Mouse (Mus musculus): Measurements from ENCODE around the gene Poll.

Gene Poll

DNA sequence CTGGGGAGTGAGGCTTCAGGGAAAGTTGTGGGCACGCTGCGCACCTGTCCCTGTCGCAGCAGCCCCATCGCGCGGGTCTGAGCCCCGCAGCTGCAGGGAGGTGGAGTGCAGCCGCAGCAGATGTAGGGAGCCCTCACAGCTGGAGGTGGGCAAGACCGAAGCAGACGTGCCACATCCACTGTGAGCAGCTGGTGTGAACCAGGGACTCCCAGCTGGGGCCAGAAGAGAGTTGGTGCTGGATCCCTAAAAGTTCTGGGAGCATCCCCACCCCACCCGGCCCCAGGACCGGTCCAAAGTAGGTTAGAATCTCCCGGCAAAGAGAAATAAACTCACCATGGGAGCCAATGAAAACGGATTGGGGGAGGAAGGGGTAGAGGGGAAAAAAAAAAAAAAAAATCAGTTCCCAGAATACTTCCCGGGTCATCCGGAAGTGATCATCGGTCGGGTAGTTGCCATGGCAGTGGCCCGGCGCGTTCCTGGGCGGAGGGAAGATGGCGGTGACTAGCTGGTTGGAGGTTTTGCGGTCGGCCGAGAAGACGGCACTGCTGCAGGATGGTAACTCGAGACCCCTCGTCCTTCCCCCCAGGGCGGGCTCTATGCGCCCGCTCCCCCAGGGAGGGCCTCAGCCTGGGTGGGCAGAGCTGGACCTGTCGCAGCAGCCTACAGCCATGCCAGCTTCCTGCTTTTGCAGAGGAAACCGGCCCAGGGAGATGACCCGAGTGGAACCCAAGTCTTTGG is at the start of gene Poll, which contains the start of gene Gm17018:
Poll (minus strand) TSS at position 379 of the 738 bp plus-strand sequence.
Gm17018 (plus strand) TSS at position 463 of the 738 bp plus-strand sequence.
- DNase-seq: peak; percentile 88 to 93

DNA sequence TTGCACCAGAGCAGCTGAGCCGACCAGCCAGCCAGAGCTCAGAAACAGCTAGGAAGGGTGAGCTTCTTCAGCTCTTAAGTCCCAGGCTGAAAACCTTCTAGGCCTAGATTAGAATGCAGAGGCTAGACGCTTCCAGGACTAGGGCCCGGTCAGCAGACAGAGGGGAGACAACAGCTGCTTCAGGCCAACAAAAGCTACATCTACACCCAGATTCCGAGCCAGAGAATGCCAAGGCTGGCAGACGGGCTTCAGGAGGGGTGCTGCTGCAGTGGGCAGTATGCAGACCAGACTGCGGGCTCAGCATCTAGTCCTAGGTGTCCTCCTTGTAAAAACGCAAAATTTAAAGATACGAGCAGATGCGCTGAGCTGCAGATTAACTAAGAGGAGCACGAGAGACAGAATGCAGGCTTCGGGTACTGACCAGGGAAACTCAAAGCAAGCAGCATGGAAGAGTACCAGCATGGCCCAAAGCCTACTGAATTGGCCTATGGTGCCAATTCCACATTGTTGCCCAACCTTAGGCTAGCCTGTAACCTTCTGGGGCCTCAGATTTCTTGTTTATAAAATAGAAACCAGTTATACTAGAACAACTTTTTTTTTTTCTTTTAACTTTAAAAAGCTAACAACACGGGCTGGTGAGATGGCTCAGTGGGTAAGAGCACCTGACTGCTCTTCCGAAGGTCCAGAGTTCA is 48.5 kb upstream of the Poll start:
- no peak for DNase-seq

DNA sequence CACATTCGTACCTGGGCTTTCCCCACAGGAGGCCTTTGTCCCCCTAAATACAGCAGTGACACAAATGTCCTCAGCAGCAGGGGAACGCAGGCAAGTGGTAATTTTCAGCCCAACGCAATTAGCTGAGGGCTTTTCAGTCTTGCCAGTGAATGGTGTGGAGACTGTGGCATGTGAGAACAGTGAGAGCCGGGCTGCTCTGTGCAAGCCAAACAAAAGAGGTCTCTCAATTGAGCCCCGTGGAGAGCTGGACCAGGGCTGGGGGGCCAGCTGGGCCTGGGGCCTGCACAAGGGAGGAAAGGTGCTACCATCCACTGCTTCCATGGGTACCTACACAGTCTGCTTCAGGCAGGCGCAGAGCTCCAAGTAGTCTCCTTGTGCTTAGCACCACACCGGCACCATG is 47.1 kb upstream of the Poll start:
- DNase-seq: no peak

DNA sequence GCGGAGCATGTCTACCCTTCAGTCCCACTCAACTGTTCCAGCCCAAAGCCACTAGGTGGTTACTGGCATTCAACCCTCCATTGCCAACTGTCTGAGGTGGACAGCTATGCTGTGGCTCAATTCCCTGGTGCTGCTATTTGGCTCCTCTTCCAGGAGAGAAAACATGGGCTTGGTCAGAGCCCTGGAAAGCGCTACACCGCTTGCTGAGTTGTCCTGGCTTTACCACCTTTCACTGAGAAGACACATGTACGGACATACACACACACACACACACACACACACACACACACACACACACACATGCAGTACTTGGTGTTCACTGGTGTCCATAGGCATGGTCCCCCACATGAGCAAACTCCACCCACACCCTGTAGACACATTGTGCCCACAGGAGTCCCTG is 46.4 kb upstream of the Poll start:
- no peak for DNase-seq

DNA sequence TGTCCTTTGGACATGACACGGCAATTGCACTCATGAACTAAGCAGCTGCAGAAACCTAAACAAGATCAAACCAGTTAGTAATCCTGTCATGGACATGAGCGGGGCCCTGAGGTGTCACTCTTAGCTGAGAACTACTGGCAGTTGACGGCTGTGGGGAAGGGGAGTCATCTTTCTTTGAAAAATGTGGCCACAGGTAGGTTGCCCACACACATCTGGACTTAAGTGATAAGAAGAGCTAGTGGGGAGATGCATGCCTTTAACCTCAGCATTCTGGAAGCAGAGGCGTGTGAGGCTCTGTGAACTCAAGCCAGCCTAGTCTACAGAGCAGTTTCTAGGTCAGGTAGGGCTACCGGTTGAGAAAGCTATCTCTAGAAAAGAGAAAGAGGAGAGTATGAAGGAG is 42.3 kb upstream of the Poll start:
- DNase-seq: no peak

DNA sequence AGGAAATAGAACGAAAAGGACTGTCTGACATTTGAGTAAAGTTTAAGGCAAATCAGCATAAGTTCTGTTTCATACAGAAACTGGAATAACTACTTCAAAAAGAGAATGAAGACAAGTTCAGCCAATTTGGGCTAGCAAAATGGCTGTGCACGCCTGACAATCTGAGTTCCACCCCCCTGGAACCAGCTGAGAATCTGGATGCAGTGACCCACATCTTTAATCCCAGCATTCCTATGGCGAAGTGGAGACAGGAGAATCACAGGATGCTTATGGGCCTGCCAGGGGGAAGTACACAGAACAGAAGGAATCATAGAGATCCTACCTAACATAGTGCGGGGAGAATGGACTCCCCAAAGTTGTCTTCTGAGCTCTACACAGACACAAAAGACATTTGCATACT is 36.8 kb upstream of the Poll start:
- DNase-seq: no peak

DNA sequence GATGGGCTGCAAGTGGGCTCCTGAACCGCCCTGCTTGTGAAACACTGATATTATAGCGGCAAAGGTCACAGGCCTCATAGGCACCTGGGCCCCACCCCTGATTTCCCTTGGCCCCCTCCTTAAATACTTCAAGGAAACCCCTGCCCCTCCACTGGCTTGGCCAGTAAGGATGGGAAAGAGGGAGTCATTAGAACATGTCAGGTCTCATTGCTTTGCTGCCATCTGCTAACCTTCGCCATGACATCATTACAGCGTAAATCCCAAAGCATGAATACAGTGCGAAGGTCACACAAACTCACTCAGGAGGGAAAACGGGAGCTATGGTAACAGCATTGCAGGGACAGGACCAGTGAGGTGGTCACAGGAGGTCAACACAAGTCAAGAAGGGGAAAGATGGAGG is 36.1 kb upstream of the Poll start:
- DNase-seq: no peak

DNA sequence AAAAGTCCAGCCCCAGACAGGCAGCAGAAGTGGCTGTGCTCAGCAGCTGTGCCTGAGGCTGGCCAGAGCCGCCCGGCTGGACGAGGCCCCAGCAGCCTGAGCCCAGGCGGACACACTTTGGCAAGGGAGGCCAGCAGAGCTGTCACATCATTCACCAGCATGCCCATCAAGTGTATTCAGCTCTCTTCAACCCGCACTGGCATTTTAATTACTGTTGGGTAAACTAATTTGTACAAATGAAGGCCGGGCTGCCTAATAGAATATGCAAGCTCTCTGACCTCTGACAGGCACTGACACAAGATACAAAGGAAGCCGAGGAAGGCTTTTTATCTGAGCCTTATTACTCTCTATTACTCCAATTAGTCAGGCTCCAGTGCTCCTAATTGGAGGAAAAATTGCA is 35.7 kb upstream of the Poll start:
- DNase-seq: no peak

DNA sequence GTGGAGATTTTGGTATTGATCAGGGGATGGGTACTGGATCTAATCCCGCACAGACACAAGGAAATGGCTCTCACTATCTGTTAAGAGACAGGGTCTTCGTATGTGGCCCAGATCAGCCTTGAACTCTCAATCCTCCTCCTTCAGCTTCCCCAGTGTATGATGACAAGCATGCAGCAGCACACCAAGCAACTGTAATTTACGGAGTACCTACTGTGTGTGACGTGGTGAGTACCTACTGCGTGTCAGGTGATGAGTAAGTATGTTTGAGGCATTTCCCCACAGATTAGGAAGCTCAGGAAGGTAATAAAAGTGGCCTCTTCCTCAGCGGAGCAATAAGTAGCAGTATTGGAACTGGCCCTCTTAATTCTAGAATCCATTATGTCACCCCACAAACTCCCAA is 35.1 kb upstream of the Poll start:
- no peak for DNase-seq

DNA sequence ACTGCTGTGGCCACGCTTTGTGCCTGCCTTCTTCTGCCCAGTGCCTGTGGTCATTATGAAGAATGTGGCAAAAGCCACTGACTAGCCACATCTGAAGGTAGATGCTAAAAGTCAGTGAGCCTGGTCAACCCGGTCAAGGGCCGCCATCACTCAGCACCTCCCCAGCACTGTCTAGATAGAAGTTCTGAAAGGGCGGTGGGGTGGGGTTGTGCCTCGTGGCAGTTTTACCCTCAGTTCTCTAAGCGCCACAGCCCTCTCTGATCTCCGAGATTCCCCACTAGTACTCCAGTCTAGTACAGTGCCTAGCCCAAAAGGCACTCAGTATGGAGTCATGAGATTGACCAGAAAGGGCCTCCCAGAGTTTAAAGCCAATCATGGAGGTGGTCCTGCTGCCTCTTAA is 33.7 kb upstream of the Poll start:
- no peak for DNase-seq

DNA sequence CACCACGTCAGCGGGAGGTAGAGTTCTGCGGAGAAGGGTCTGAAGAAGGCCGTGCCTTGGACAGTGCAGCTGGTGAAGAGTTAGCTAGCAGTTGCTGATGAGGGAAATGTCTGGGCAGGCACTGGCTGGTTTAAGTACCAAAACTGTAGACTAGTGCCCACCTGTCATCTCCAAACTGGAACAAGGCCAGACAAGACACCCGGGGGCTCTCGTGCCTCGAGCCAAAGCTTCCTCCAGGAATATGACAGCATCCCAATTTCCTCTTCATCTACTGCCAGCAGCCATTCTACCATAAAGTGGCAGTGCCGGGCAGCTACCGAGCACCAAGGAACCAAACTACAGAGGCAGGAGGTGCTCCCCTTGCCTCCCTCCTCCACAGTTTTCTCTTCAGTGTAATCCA is 32.6 kb upstream of the Poll start:
- no peak for DNase-seq

DNA sequence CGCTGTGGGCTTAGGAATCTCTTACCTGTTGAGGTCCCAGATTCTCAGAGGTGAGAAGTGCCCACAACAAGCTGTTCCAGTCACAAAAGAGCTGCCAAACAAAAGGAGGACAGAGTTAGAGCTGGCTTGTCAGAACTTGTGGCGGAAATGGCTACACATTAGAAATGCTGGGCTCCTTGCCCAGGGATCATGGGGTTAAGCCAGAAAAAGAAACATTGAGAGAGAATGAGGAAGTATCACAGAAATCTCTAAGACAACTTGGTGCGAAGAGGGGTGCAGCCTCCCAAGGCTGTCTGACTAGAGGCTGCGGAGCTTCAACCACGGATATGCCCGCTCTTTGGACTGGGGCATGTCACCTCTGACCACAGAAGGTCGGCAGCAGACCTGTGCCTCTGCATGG is 31.4 kb upstream of the Poll start:
- peak; percentile 69 to 87 for DNase-seq

DNA sequence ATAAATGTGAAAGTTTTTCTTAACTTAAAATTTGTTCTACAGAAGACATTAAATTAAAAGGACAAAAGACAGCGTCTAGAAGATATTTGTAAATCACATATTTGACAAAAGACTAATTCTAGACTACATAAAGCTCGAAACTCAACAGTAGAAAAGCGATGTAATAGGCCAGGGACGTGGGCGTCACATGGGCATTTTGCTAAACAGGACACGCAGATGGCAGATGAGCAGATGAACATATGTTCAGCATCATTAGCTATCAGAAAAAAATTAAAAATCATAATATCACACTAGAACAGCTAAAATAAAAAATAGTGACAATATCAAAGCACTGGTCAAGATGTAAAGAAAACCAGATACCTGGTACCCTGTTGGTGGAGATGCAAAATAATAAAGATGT is 29.4 kb upstream of the Poll start:
- no peak for DNase-seq

DNA sequence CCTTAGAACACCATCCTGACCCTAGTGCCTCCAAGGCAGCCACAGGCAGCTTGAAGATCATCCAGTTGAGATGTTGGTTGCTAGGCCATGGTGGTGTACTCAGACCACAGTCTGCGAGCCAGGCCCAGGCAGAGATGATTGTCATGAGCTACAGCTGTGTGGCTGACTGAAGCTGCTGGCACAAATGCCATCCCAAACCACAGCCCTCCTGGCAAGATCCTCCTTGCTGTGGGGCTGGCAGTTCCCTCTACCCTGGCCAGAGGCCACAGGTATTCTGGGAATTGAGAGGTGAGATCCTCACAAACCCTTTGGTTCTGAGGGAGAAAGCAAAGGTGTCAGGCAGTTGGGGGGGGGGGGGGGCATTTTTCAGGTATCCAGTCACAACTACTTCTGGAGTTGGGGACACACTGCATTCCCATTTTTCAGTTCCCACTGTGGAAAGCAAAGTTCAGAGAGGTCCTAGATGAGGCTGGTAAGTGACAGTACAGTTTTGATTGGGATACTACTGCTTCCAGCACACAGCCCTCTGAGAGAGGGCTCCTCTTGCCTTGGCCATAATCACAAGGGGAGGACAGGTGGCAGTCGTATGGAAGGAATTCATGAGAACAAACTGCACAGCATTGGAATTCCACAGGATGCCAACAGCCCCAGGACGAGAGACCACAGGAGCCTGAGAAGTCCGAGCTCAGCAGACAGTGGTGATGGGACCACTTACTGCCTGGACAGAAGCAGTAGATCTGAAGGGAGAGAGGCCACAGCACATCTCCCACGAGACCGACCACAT is 27.4 kb upstream of the Poll start:
- DNase-seq: no peak

DNA sequence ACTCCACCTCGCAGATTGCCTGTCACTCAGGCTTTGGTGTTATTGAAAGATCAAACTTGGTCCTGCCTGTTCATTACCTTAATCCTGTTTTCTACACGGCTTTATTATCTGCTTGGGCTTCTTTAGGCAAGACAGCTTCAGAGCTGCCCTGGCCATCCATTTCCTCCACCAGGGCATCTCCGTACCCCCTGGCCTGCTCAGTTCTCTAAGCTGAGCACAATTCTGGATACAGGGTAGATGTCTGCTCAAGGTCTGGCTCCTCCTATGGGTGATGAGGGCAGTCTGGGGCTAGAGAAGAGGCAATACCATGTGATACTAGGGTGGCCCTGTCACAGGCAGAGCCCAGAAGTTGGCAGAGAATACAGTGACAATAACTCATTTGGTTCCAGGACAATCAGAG is 26.5 kb upstream of the Poll start:
- DNase-seq: no peak

DNA sequence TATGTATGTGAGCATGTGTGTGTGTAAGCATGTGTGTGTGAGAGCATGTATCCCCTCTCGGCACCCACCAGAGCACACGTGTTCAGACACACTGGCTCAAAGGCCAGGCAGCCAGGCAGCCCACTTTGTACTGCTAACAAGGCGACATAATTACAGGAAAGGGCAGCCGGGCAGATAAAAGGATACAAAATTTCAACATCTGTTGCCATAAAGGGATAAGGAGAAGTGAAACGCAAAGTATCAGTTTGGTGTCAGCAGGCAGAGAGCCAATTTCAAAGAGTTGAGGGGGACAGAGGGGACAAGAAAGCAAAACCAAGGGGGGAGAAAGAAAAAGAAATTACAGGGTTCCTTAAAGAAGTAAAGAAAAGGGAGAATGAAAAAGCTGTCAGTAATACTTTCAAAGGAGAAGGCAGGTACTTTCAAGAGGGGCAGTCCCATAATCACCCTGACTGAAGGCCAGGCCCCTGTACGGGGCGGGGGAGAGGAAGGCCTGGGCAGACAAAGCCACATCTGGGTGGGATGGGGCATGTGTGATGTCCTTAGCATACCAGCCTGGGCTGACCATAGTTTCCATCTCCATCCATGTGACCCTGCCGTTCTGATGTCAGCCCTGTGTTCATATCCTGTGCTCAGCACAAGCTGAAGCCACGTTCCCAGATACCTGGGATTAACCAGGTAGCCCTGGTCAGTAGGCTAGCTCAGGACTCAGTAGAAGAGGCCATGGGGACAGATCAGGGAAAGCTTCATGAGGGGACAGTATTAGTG is 24.7 kb upstream of the Poll start:
- DNase-seq: no peak

DNA sequence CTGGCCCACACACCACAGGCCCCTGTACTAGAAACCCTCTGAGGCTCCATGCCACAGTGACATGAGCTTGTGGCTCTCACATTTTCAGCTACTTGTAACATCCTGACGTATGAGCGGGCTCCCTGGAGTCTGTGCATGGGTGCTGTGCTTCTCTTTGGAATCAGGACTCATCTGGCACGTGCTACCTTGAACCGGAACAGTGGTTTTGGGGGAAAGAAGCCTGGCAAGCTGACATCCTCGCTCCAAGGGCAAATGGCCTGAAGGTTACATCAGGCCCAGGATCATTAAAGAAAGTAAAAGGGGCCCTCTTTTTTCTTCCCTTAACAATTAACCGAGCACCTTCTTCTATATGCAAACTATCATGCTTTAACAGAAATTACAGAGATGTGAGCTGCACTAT is 22.8 kb upstream of the Poll start:
- no peak for DNase-seq

DNA sequence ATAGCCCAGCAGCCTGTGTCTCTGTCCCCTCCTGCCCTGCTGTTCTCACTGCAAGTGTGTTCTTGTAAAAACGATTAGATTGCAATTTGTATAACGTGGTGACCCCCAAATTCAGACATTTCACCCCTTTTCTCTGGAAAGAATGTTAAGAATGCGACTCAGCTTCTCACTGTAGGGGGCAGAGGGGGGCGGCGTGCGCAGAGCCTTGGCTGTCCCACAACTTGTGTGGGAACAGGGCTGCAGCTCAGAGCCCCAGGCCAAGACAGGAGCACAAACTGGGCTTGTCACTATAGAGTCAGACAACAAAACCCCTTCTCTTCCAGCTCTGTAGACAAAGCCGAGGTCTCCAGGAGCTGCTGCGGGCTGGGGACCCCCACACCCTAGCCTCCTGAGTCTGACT is 21.8 kb upstream of the Poll start:
- DNase-seq: no peak

DNA sequence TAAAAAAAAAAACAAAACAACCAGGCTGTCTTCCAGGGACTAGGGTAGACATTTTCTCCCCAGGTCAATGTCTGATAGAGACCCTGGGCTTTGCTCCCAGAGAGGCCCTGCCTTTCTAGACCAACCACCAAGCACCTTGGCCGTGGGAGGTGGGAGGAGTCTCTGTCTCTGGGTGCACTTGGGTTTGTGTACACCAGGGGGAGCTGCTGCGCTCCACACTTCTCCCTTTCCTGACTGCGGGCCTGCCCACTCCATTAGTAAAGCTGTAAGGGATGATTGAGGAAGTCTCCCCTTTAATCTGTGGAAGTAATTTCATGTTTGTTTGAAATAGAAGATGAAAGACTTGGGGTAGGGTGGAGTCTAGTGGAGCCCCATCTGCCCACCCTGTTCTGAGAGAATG is 20.9 kb upstream of the Poll start:
- DNase-seq: peak; percentile 37 to 72

DNA sequence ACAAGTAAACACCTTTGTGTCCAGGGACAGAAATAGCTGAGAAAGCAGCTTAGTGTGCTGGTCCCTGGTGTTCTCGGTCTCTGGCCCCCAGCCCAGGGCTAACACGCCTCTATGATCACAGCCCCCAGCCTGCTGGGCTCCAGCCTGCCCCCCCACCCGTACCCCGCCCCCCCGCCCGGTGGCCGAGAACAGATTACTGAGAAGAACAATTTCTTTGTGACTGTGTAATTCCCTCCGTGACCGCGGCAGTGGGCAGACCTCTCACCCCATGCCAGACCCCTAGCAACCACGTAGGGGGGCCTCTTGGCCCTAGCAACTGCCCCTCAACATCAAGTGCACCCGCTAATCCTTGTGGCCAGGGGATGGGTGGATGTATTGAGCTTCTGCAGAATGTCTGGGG is 19.9 kb upstream of the Poll start:
- DNase-seq: no peak

DNA sequence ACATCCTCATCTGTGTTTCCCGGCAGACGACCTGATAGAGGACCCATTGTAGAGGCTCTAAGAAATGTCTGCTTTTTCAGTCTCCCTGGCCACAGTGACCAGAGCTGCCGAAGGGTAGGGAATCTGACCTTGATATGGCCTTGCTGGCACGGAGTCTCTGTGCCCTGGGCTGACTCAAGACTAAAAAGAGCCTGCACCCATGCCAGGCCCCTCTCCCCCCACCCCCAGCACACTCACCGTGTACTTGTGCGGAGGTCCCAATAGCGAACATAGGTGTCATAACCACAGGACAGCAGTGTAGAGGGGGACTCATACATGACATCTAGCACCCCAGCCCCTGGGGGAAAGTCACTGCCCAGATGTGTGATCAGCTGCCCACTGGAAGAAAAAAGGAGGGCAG is 19.1 kb upstream of the Poll start:
- DNase-seq: no peak

DNA sequence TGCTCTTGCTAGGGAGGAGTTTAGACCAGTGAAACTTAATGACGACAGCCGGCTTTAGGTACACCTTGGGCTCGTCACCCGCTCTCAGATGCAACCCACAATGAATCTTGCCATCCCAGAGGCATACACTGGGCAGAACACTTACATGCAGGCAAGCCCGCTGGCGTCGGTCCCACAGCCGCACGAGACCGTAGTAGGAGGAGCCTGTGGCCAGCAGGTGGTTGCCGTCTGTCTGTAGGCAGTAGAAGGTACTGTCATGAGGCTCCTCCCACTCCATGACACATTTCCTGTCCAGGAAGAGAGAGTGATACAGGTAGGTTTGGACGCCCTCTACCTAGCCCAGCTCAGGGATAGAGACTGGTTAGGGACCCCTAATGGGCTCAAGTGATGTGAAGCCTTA is 18.6 kb upstream of the Poll start:
- DNase-seq: peak in 1 of 2 experiments; percentile 19

DNA sequence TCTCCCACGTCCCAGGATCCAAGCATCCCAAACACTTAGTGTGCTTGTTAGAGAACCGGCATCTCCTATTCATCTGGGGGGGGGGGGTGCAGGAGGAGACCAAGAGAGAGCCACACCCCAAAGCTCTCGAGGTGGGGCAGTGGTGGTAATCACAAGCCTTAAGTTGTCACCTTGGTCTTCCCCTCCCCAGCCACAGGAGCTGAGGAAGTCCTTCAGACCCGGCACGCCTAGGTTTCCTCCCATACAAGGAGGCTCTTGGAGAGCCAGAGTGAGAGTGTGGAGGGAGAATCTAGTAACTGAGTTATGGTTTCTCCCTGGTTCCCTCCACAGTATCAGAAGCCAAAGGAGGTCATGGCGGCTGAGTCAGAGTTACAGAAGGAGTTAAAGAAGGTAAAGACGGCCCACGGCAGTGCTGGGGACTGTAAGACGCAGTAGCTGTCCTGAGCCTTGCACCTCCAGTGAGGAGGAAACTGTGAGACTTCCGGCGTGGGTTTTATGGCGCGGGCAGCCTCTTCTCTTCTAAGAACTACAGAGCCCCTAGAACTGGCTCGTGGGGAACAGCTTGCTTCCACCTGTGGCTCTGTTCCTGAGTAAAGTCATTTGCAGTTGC is 16.9 kb upstream of the Poll start:
- no peak for DNase-seq

All from kidney, postnatal 36 days (tissue).